Mouse (Mus musculus): Measurements from ENCODE around the gene Fam160a1.

GRCm38 (mm10) chr3:85634389-85635125 is 182.5 kb downstream of the Fam160a1 start:
- TF ChIP-seq USF1 (IDR thresholded peaks at IDR 0.05; ENCODE audit: low read depth) (no peak), MAX (IDR thresholded peaks at IDR 0.05) (no peak), MYOD1 (IDR thresholded peaks at IDR 0.05; ENCODE audit: control insufficient read depth, insufficient read length, low read depth) (no peak), CTCF (IDR thresholded peaks at IDR 0.05; ENCODE audit: control insufficient read depth, insufficient read depth, insufficient read length) (no peak), MYOG (IDR thresholded peaks at IDR 0.05; ENCODE audit: control insufficient read depth, extremely low read depth, insufficient read length) (no peak), FOSL1 (IDR thresholded peaks at IDR 0.05; ENCODE audit: insufficient read depth, low read length, poor library complexity, severe bottlenecking) (no peak)

All from C2C12 (cell line).